Mouse (Mus musculus) layer of hippocampus, adult 9-11 months (tissue): Measurements from ENCODE around the gene Kcnq2.

ENCODE experiments used
- DNase-seq: peaks from one replicate; pipeline ENCODE4 v3.0.0; 2022

Gene Kcnq2

DNA sequence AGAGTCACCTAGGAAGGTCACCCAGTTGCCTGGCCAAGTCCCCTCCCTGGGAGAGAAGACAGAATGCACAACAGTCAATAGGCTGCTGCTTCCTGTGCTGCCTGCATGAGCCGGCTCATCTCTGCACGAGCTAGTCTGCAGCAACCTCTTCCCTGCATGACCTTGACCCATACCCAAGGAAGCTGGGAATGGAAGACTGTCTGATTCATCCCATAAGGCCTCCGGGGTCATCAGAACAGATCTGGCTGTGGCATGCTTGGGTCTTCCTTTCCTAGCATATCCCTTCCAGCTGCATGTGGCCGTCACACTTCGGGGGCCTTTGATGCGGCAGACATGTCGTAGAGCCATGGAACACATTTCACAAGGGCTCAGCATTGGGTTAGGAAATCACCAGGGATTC, 99.9 kb downstream of the Kcnq2 start:
- no peak for DNase-seq

DNA sequence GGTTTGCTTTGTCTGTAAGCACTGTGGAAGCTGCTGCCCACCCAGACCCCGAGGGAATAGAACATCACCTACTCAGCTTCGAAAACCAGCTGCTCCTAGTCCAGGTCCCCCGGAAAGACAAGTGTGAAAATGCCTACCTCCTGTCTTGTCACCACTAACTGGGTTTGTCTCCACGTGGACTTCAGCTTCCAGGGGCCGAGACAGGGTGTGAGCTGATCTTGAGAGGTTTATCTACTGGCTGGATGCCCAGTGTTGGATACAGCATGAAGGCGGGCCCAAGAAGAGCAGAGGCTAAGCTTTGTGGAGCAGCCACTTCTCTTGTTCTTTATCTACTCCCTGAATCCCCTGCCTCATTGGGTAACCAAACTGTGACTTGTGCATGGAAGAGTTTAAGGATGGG, 101.8 kb downstream of the Kcnq2 start:
- DNase-seq: no peak

DNA sequence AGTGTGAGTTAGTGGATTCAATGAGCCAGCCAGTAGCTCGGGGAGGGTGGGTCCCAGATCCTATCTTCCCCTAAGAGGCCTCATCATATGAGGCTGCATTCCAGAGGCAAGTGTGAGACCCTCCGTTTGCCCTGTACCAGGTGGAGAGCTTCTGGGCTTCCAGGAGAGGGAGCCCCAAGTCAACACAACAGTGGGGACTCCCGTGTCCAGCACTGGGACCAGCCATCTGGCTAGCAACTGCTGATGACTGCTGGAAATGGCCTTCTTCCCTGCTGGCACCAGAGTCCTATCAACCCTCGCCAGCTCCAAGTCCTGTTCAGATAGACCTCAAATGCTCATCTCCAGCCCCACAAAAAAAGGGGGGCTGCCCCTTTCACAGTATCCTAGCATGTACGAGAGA, 102.7 kb downstream of the Kcnq2 start:
- DNase-seq: peak; percentile 29

DNA sequence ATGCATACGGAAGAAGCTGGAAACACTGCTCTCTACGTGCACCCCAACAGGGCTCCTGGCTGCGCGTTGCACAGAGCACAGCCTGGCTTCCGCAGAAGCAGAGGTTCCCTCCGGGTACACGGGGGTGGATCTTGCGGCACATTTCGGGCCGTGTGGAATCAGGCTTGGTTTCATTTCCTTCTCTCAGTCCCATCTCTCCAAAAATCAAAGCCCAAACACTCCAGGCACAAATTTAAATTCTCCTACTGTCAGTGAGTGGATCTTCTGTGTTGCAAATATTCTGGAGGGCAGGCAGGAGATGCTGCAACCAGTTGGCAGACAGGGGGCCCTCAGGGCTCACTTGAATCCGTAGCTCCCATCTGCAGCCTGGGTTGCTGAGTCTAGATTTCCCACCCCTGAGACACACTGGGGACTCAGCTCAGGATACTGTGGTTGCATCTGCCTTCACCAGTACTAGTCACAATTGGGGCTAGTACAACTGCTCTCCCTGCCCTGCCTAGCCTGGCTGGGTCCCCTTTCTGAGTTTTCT, 103.6 kb downstream of the Kcnq2 start:
- DNase-seq: peak; percentile 40
